Mouse (Mus musculus): Measurements from ENCODE around the gene Comtd1.

Gene Comtd1

DNA sequence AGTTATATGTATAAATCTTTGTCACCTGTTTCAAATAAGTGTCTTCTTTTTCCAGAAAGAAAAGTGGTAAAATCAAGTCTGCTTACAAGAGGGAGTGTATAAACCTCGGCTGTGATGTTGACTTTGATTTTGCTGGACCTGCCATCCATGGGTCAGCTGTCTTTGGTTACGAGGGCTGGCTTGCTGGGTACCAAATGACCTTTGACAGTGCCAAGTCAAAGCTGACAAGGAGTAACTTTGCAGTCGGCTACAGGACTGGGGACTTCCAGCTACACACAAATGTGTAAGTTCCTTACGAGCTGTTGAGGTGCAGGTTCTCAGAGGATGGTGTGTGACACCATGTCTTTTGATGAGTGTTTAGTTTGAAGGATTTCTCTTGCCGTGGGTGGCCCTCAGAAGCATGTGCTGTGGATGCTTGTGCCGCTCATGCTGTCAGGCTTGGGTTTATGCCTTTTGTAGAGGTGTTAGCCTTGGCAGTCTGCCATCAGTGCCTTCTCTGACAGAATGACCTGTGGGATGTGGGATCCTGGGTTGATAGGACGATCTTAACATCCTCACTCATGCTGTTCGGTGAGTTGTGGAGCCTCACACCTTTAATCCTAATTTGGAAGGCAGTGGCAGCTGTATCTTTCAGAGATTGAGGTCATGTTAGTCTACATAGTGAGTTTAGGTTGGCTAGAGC, 10.3 kb downstream of the Comtd1 start:
- no peak for DNase-seq (ENCODE audit: low read depth)

DNA sequence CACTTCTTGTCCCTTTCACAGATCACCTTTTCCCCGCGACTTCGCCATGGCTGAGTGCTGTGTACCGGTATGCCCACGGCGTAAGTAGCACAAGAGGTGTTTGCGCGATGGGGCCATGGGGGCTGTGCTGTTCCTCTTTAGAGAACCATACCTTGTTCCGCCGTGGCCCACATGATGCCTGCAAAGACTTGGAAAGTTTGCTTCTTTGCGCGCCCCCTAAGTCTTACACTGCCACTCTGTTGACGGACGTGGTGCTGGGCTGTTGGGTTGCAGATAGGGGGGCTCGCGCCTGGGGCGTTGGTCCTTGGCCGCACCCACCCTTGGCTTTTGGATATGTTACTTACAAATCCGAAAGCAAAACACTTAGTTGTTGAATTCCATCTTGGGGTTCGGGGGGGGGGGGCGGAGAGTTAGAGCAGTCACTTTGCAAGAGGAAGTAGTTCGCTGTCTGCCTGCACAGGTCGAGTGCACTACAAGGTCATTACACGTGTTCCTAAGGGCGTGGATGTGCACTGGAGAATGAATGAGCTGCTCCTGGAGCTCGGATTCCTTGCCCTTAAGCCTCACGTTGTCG, 16.9 kb downstream of the Comtd1 start:
- DNase-seq (ENCODE audit: low read depth): peak; percentile 73

DNA sequence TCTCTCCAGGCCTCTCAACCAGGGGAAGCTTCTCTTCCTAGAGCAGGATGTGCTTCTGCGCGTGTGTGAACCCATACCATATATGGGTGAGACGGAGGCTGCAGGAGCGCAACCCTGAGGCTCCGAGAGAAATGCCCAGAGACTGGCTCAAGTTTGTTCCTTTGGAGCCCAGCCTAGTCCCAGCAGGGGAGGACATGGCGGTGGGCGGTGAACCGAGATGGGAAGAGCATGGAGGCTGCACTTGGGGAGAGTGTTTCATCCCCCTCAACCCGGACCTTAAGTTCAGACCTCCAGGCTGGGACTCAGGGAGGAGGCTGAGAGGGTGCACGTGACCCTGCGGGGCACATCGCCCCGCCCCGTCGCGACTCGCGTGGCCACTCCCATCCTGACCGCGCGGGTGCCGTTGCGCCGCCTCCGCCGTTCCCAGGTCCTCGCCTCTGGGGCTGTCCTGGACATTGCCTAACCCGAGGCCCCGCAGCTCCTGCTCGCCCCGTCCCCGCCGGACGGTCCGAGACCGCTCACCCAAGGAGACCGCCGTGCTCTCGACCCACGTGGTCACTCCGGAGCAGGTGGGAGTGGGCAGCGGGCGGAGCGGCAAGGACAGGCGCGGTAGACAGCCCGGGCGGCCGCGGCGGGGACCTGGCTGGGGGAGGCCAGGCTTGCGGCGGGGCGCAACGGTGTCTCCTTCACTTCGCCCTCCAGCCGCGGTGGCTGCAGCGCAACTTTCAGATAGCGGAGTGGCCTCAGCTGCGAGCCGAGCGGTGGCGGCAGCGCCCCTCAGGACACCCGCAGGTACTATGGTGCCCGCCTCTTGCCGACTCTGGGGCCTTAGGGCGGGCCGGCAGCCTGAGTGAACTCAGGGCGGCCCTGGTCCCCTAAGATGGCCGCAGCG, 17.7 kb downstream of the Comtd1 start:
- DNase-seq (ENCODE audit: low read depth): peak; percentile 97

DNA sequence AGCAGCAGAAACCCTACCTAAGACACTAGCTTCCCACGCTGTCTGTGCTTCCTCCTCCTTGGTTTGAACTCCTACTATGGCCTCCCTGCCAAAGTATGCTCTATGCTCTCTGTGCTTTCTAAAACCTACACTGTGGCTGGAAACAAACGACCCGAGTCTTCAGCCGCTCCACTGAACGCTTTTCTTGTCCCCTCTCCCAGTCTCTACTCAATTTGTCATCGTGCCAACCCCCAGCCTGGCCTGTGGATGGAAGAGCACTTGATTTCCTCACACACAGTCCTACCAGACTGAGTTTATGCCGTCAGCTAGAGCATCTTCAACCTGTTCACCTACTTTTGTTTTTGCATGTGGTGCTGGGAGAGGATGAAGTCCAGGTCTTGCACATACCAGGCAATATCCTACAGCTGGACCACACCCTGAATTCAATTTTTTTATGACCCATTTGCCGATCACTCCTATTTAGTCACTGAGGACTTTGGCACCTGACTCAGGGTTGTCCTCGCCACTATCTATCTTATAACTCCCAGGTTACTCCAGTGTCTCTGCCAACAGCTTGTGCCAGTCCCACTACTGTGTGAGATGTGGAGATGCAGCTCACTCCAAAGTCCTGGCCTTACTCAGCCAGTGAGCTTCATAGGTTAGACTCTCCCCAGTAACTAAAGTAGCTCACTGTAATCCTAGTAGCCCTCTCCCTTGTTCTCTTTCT, 22.8 kb downstream of the Comtd1 start:
- DNase-seq (ENCODE audit: low read depth): no peak

DNA sequence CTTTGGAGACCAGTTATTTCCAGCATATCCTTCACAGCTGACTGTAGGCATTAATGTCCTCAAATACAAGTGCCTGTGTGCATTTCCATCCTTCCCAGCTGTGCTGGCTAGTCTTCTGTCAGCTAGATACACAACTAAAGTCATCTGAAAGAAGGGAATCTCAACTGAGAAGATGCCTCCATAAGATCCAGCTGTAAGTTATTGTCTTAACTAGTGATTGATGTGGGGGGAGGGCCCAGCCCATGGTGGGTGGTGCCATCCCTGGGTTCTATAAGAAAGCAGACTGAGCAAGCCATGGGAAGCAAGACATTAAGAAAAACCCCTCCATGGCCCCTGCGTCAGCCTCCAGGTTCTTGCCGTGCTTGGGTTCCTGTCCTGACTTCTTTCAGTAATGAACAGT, 23.8 kb downstream of the Comtd1 start, which contains the start of gene Vdac2:
Vdac2 (plus strand) TSS at position 301 of the 400 bp plus-strand sequence.
- DNase-seq (ENCODE audit: low read depth): no peak

DNA sequence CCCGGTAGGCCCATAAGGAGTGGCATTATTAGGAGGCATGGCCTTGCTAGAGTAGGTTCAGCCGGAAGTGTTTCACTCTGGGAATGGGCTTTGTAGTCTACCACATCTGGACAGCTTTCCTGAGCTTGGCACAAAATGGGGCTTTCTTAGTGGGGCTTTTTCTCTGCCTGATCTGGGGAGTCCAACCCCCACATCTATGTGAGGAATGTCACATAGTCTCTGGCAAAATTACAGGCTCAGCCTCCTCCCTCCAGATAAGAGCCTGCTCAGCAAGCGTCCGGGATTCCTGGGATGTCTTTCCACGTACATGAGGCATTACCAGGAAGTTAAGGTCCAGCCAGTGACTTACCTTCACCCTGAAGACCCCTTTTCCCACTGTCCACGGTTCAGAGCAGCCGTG, 24.9 kb downstream of the Comtd1 start:
- no peak for DNase-seq (ENCODE audit: low read depth)

DNA sequence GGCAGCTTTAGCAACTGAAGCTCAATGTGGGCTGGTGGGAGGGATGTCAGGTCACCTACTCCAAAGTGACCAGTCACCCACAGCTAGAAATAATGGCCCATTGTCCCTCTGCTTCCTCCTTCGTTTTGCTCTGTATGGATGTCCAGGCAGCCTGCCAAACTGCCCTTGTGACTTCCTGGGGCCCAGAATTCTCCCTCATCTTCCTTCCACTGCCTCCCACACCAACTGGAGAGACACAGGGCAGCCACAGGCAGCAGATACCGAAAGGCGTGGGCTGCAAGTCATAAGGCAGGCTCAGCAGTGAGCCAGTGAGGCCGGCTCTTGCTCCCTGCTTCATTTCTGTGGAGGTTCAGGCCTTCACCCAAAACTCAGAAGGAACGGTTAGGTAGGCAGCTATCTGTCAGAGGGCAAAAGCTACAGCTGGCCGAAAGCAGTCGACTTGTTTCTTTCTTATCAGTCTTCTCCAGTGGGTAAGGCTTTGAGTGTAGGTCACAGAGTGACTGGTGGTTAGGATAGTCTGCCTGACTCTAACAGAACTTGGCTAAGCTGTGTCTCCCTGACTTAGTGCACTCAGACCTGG, 25.9 kb downstream of the Comtd1 start:
- no peak for DNase-seq (ENCODE audit: low read depth)

DNA sequence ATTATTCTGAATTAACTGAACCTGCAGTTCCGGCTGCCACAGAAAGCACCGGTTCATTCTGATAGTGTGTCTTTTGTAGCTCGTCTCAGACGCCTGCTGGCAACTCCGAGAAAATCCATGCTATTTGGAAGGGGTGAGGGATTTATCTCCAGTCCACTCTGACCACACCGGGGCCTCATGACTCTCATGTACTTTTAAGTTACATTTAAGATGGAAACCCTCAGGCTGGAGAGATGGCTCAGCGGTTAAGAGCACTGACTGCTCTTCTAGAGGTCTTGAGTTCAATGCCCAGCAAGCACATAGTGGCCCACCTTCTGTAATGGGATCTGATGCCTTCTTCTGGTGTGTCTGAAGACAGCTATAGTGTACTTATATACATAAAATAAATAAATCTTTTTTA, 26.5 kb downstream of the Comtd1 start:
- DNase-seq (ENCODE audit: low read depth): no peak

DNA sequence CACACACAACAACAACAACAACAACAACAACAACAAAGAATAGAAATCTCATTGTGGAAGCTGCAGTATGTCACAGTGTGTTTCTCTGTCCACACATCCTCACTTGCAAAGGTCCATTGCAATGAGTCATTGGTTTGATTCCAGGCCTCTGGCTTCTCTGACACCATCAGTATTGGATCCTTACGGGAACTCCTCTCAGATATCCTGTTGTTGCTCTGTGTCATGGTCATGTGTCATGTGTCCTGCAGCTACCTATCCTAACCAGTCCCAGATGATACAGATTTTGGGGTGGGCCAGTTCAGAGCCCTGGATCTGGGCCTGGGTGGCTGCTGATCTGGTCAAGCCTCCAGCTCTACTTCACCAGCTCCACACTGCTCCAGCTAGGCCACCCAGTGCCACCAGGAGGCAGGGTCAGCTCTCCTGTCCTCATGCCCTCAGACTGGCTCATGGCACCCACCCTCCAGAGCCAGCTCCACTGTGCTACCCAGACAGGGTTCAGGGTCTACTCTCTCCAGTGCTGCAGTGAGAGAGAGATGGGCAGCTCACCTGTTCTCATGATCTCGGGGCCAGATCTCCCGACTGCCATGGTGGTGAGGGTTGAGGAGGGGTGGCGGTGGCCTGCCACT, 27.8 kb downstream of the Comtd1 start:
- no peak for DNase-seq (ENCODE audit: low read depth)

DNA sequence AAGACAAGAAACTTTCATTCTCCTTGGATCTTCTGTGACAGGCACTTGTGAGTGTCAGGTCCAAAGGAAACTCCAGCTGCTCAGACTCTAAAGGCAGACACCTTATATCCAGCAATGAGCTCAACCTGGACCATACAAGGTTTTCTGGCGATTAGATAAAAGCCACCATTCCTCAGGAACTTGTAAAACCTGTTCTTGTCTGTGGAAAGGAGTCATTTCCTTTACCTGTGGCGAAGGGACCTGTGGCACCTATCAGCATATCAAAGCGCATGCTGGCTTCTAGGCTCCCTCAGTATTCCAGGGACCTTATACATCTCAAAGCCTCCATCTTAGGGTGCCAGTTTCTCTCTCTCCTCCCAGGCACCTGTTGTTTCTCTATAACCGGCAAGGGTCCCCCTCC, 31.3 kb downstream of the Comtd1 start:
- DNase-seq (ENCODE audit: low read depth): no peak

DNA sequence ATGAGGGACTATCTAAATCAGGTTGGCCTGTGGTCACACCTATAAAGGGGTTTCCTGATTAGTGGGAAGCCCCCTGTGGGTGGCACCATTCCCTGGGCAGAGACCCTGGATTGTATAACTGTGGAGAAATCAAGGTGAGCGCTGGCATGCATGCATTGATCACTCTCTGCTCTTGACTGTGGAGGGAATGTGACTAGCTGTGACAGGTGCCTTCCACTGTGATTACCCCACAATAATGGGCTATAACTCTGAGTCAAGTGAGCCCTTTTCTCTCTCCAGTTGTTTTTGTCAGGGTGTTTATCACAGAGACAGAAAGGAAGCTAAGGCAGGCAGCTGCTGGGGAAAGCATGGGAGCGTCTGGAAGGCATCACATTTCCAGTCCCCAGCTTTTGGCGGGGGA, 32.5 kb downstream of the Comtd1 start:
- no peak for DNase-seq (ENCODE audit: low read depth)

DNA sequence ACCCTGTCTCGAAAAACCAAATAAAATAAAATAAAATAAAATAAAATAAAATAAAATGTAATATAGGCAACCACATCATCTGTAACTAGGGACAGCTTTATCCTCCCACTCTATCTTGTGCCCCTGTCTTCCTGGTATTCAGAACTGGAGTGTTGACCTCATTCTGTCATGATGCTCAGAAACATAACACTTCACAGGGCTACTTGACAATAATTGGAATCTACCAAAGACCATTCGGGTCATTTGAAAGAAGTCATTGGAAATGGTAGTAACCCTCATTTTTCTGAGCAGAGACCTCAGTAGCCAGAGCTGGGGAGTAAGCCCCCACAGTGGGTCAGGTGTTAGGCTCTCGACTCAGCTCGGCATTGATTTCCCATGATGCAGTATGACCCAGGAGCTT, 34.2 kb downstream of the Comtd1 start:
- DNase-seq (ENCODE audit: low read depth): no peak

DNA sequence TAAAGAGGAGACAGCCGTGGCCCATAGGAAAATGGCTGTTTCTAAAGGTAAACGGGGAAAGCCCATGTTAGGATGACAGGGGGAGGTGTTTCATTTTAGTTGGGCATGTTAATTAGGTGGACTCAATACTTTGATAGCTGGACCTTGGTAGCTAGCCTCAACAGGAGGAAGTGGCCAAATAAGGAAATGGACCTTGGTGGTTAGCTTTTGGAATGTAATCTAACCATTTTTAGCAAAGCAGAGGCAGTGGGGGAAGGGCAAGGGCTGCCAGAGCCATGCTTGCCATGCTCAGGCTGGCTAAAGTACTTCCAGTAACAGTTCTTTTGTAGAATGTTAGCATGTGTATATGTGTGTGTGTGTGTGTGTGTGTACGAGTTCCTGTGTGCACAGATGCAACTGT, 34.9 kb downstream of the Comtd1 start:
- peak; percentile 15 for DNase-seq (ENCODE audit: low read depth)

DNA sequence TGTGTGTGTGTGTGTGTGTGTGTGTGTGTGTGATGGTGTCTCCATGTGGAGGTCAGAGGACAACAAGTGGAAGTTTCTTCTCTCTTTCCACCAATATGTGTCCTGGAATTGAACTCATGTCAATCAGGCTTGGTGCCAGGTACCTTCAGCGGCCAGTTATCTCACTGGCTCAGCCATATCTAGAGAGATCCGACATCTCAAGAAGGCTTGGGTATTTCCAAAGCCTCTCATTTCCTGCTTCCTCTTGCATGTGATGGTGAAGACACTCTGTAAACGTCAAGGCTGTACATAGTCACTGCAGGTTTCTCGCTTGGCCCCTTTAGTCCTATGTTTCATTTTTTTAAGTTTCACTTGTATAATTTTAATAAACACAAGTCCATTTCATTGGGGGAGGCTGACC, 35.6 kb downstream of the Comtd1 start:
- peak; percentile 49 for DNase-seq (ENCODE audit: low read depth)

DNA sequence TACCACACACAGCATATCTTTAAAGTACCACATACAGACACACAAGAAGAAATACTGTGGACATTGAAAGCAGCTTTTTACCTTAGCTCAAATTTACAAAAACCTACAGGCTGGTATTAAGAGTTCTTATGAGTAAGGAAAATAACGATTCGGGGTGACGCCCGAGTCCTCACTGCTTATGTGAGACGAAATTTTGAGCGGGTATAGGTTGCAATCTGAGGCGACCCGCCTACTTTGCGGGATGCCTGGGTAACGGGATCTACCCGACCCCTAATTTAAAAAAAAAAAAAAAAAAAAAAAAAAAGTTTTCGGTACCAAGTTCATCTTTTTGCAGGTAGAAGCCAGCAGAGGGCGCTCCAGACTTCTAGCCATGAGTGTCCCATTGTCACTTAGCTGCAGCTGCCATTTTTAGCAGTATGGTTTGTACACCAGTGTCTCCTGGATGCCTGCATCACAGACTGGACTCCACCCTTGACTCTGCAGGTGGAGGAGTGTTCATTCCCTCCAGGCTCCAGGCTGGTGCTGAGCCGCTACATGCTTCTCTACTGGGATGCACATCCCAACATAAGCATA, 36.1 kb downstream of the Comtd1 start:
- peak; percentile 91 for DNase-seq (ENCODE audit: low read depth)

DNA sequence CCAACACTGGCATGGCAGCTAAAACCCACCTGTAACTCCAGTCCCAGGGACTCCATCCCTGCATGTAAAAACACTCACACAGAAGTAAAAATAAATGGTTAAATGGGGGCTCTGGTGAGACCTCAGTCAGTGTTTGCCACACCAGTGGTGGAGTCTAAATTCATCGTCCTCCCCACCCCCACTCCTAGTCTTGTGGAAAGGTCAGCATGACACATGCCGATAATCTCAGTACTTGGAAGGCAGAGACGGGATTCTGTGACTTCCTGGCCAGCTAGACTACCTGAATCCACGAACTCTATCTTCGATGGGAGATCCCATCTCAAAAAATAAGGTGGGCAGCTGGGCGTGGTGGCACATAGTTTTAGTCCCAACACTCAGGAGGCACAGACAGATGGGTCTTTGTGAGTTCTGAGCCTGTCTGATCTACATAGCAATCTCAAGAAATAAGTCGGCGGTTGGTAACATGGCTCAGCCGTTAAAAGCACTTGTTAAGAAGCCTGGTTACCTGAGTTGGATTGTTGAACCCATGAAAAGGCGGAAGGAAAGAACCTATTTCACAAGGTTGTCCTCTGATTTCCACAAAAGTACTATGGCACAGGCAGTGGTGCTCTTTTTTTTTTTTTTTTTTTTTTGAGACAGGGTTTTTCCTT, 36.9 kb downstream of the Comtd1 start:
- peak; percentile 7 for DNase-seq (ENCODE audit: low read depth)

DNA sequence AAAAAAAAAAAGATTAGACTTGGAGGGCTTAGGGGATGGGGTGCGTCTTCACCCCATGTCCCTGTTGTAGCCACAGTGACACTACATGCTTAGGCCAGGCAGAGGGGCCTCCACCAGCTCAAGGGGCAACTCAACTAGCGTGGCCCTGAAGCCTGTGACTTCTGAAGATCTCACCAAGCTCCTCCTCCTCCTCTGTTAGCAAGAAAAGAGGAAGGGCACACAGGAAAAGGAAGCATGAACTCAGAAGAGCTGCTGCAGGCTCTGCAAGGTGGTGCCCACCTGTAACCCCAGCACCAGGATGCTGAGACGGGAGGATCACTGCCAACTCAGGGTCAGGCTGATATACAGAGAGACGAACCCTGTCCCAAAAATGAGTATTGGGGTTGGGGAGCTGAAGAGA, 37.5 kb downstream of the Comtd1 start:
- peak; percentile 7 for DNase-seq (ENCODE audit: low read depth)

DNA sequence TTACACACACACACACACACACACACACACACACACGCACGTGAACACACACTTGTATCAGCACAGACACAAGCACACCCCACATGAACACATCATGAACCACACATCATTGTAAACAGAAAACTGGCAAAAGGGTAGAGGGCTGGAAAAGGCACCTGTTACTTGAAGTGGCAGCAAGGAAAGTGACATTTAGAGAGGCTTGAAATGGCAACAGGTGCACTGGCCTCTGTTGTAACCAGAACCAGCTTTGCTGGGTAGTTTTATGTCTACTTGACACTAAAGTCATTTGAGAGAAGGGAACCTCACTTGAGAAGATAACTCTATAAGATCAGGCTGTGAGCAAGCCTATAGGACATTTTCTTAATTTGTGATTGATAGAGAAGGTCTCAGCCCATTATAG, 39.4 kb downstream of the Comtd1 start:
- no peak for DNase-seq (ENCODE audit: low read depth)

DNA sequence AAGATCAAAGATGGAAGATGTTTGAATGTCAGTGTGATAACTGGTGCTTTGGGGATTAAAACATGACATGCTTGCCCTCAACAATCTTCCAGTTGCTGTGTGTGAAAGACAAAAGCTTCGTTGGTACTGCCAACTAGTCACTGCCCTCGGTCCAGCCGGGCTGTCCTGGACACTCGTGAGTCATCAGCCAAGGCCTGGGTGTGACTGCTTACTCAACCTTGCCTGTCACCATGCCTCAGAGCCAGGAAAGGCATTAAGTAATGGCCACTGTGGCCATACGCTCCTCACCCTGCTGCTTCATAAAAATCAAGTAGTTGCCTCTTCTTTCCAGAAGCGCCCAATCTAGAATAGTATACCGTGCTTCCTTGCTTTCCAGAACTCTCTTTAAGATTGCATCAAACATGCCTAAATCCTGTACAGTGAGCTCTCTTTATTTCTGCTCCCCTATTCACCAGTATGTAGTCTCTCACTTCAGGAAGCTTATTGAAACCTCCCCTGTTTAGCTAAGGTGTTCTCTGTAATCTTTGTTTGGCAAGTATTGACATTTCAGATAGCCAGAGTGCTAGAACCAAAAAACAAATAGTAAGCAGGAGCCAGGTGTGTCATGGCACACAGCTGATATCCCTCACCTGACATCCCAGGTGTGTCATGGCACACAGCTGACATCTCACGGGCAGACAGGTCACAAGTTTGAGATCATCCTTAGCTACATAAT, 40.4 kb downstream of the Comtd1 start:
- no peak for DNase-seq (ENCODE audit: low read depth)

DNA sequence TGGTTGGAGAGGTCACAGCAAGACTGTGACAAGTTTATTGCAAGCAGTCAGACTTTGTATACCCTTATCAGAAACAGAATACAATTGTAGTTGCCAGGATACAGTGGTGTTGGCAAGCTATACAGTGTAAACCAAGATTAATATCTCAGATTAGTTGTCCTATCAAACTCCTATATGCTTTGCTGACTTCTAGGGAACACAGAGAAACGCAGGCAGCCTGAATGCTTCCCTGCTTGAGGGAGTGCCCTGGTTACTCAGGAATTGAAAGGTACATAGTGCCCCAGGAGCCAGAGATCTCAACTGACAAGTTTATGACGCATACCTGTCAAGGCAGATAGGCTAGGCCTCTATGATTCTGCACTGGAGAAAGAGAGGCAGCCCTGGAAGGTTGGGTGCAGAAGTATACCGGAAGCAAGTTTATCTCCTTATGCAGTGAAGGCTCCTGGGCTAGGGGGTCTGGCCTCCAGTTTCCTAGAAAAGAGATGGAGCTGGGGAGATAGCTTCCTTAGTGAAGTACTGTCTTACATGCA, 42.1 kb downstream of the Comtd1 start:
- no peak for DNase-seq (ENCODE audit: low read depth)

Measured in induced T-regulatory cell, adult 2 months (primary cell).